Mouse (Mus musculus) small intestine, adult 2 months (tissue): Measurements from ENCODE around the gene Tns3.

Source experiments
- CTCF ChIP-seq: fragments of 200-500 bp; IDR thresholded peaks from 2 replicates; pipeline ENCODE4 v1.5.1; 2012; ENCODE audit warnings: low read depth, mild to moderate bottlenecking, control low read depth, inconsistent platforms, low read length, moderate library complexity, mixed read lengths; ENCODE audit not compliant: insufficient replicate concordance, insufficient read length; ENCODE audit errors: extremely low read depth
- POLR2A ChIP-seq: fragments of 200-500 bp; IDR thresholded peaks from 2 replicates; pipeline ENCODE4 v1.6.1; 2012; ENCODE audit warnings: low read depth, mild to moderate bottlenecking, control low read depth, inconsistent platforms, low read length, moderate library complexity

DNA sequence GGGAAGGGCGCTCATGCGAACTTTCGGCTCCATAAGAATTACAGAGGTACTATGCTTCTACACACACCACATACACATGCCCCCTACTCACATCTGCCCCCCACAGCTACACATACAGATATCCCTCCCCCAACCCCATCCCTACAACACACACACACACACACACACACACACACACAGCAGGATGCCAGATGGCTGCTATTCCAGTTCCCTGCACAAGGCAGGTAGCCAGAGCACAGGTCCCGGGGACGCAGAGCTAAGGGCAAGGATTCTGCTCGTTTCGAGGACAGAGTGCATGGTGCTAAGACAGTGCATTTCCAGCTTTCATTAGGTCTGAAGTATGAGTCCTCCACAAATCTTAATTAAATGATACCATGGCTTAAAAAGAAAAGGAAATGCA, 168.5 kb downstream of the Tns3 start:
- no peak for TF ChIP-seq CTCF
- TF ChIP-seq POLR2A, result no peak
